Mouse (Mus musculus) midbrain, embryonic 14.5 days (tissue): ENCODE data around the gene Donson. TPM values are rescaled to one million over a fixed set of nuclear protein-coding genes. Genes with fewer than 3 reads are reported as not detected.
"Not testable (repeated sequence)": the region's sequence is repeated elsewhere in the genome, so short reads cannot be mapped to it uniquely, and the experiment has no call there.

ENCODE experiments used
- ATAC-seq: fragments of 200-750 bp; cut with Nextera tagmentation; 2 replicates; pipeline ENCODE4 v1.8.0; 2017; ENCODE audit warnings: moderate number of reproducible peaks, moderate library complexity; ENCODE audit not compliant: low FRiP score, low TSS enrichment
- DNase-seq: peaks from one replicate; pipeline ENCODE4 v3.0.0-alpha.2; 2015
- H3K27ac ChIP-seq: fragments of 300-500 bp; sonication (generic); replicated peaks from 2 replicates; pipeline ENCODE4 v1.5.1; 2014; ENCODE audit warnings: mild to moderate bottlenecking, low read depth, low read length, moderate library complexity
- H3K27me3 ChIP-seq: fragments of 300-500 bp; sonication (generic); 2 replicates; pipeline ENCODE4 v1.6.1; 2014; ENCODE audit warnings: low read length, control low read depth, mixed read lengths; ENCODE audit not compliant: control insufficient read depth, insufficient read depth
- H3K36me3 ChIP-seq: fragments of 300-500 bp; sonication (generic); 2 replicates; pipeline ENCODE4 v1.6.1; 2014; ENCODE audit warnings: low read length, control low read depth; ENCODE audit not compliant: control insufficient read depth, insufficient read depth
- H3K4me1 ChIP-seq: fragments of 300-500 bp; sonication (generic); 2 replicates; pipeline ENCODE4 v1.6.1; 2014; ENCODE audit warnings: mild to moderate bottlenecking, antibody characterized with exemption, low read length, control low read depth; ENCODE audit not compliant: control insufficient read depth, insufficient read depth
- H3K4me2 ChIP-seq: fragments of 300-500 bp; sonication (generic); 2 replicates; pipeline ENCODE4 v1.6.1; 2014; ENCODE audit warnings: mild to moderate bottlenecking, low read length, moderate library complexity
- H3K4me3 ChIP-seq: fragments of 300-500 bp; sonication (generic); replicated peaks from 2 replicates; pipeline ENCODE4 v1.5.1; 2014; ENCODE audit warnings: low read depth, low read length
- H3K9ac ChIP-seq: fragments of 300-500 bp; sonication (generic); replicated peaks from 2 replicates; pipeline ENCODE4 v1.6.1; 2014; ENCODE audit warnings: mild to moderate bottlenecking, low read length, moderate library complexity
- H3K9me3 ChIP-seq: fragments of 300-500 bp; sonication (generic); 2 replicates; pipeline ENCODE4 v1.6.1; 2016; ENCODE audit warnings: low read length, control low read depth, mixed read lengths; ENCODE audit not compliant: control insufficient read depth
- WGBS: fragments of 180-500 bp; shearing (Covaris S2); extraction: QIAGEN DNeasy Blood & Tissue Kit; methylation state at CpG from one replicate; pipeline ENCODE4 v1.1.7; 2014; 5-methylcytosine and 5-hydroxymethylcytosine counted together
- polyA plus RNA-seq: library from polyadenylated mRNA; unstranded; fragments of >200 nt; fragmentation: Nextera tagmentation; extraction: Ambion mirVana; gene quantifications from 2 replicates; pipeline ENCODE4 v1.2.1, GENCODE M21; 2014

The Donson gene
- polyA plus RNA-seq, 1 experiment from 2014 or later, result 24.7 TPM

DNA sequence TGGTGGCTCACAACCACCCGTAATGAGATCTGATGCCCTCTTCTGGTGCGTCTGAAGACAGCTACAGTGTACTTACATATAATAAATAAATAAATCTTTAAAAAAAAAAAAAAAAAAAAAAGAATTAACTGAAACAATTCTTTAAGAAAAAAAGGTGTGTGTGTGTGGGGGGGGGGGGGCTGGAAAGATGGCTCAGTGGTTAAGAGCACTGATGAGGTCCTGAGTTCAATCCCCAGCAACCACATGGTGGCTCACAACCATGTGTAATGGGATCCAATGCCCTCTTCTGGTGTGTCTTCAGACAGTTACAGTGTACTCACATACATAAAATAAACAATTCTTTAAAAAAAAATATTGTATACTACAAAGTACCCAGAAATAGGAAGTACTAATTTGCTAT lies 43.1 kb downstream of the Donson start:
- not testable (repeated sequence) for DNase-seq, H3K4me2 ChIP-seq, H3K27me3 ChIP-seq, H3K9me3 ChIP-seq, H3K27ac ChIP-seq, H3K9ac ChIP-seq, H3K4me3 ChIP-seq, ATAC-seq
- Histone ChIP-seq H3K4me1 (peaks cover 17% of the 10 kb centered on the region), H3K36me3 (peaks cover 23% of the 10 kb centered on the region)
- no CpG with 5 or more reads among the region's 2 CpGs for WGBS

DNA sequence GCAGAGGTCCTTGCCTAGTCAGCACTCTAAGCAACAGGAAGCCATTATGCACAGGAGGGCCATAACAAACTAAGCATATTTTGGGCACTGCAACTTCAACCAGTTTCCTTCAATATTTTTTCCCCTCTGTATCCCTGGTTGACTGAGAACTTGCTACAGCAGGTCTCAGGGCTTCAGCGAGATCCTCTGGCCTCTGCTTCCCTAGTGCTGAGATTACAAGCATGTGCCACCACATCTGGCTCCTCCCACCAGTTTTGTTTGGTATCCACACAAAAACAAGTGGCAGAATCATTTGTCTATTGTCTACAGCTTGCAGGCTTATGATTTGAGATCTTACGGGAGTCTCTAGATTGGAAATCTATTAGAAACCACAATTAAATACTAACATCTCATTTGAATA lies 43.7 kb downstream of the Donson start:
- no peaks in the 10 kb centered on the region for H3K9me3 ChIP-seq
- DNase-seq, result no peak
- ATAC-seq, result no peak
- peaks cover 28% of the 10 kb centered on the region for H3K36me3 ChIP-seq
- H3K27me3 ChIP-seq, result no peaks in the 10 kb centered on the region
- WGBS, result 90% methylated on average over 2 of the region's 2 CpGs
- no peak overlapping the region for H3K4me2 ChIP-seq
- H3K27ac ChIP-seq, result no peak overlapping the region
- no peak overlapping the region for H3K9ac ChIP-seq
- peaks cover 14% of the 10 kb centered on the region for H3K4me1 ChIP-seq
- H3K4me3 ChIP-seq, result no peak overlapping the region

DNA sequence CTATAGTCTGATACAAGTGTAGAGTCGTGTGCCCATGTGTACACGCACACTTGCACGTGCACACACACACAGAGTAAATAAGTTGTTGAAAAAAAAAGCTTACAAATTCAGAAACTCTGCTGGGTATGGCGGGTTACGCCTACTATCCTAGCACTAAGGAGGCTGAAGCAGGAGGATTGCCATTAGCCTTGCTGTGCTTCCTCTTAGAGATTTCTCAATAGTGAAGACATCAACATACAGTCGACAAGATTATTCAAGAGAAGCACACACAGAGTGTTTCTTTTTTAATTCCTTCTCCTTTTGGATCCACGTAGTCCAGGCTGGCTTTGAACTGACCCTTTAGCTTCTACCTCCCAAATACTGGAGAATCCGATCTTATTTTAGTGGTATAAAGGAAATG lies 48.4 kb downstream of the Donson start:
- no peak for DNase-seq
- Histone ChIP-seq H3K27me3 (no peaks in the 10 kb centered on the region), H3K27ac (no peak overlapping the region), H3K36me3 (peaks cover 73% of the 10 kb centered on the region), H3K9ac (no peak overlapping the region), H3K4me3 (no peak overlapping the region), H3K4me2 (no peak overlapping the region), H3K4me1 (no peaks in the 10 kb centered on the region), H3K9me3 (no peaks in the 10 kb centered on the region)
- no peak for ATAC-seq
- WGBS, result 95% methylated on average over 8 of the region's 8 CpGs

DNA sequence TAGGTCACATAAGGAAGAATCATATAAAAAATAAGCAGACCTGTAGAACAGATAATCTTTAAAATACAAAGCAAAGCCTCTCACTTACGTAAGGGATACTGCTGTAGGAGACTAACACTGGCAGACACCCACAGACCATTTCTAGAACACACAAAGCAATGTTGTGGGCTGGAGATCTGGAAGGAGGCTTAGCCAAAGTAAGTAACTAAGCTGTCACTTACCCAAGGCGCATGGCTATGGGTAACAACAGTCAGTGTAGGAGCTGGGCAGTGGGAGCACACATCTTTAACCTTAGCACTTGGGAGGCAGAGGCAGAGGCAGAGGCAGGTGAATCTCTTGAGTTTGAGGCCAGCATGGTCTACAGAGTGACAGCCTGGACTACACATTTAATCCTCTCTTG lies 48.9 kb downstream of the Donson start:
- WGBS, result 96% methylated on average over 2 of the region's 2 CpGs
- no peak overlapping the region for H3K4me3 ChIP-seq
- DNase-seq, result no peak
- no peak overlapping the region for H3K4me2 ChIP-seq
- peaks cover 76% of the 10 kb centered on the region for H3K36me3 ChIP-seq
- H3K9ac ChIP-seq, result no peak overlapping the region
- no peaks in the 10 kb centered on the region for H3K9me3 ChIP-seq
- H3K27me3 ChIP-seq, result no peaks in the 10 kb centered on the region
- no peak for ATAC-seq
- no peak overlapping the region for H3K27ac ChIP-seq
- H3K4me1 ChIP-seq, result no peaks in the 10 kb centered on the region

DNA sequence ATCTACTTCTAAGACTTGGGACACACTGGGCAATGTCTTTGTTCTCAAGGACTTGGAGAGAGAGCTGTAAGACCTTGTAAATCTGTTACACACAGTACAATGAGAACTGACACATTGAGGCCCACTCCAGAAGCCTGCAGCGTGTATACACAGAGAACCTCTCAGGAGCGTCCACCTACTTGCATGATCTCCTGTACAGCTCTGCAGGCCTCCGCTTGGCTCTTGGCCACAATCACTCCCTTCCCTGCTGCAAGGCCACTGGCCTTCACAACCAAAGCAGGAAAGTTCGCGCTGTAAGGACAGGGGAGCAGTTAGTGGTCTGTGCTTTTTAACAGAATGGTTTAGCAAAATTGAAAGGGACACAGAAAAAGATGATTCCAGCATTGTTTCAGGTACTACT lies 49.4 kb downstream of the Donson start:
- no peaks in the 10 kb centered on the region for H3K27me3 ChIP-seq
- H3K36me3 ChIP-seq, result peaks cover 76% of the 10 kb centered on the region
- no peak overlapping the region for H3K9ac ChIP-seq
- no peak overlapping the region for H3K4me3 ChIP-seq
- H3K4me1 ChIP-seq, result no peaks in the 10 kb centered on the region
- H3K4me2 ChIP-seq, result no peak overlapping the region
- DNase-seq, result no peak
- ATAC-seq, result no peak
- H3K27ac ChIP-seq, result no peak overlapping the region
- H3K9me3 ChIP-seq, result no peaks in the 10 kb centered on the region
- 95% methylated on average over 5 of the region's 5 CpGs for WGBS

DNA sequence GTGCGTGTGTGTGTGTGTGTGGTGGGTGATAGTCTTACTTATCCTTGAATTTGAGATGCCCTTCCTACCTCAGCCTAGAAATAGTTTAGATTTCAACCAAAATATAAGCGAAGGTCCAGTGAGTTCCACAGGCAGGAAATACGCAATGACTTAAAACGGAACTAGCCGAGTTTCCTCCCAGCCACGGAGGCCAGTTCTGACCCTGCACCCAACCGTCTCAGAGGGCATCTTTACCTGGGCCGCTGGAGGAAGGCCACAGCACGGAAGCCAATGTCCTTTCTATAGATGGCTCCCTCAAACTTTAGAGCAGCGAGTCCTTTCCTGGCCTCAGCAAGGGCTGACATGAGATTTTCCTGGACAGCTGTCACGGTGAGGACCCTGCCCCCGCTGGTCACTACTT lies 54.9 kb downstream of the Donson start:
- ATAC-seq, result no peak
- peaks cover 85% of the 10 kb centered on the region for H3K36me3 ChIP-seq

DNA sequence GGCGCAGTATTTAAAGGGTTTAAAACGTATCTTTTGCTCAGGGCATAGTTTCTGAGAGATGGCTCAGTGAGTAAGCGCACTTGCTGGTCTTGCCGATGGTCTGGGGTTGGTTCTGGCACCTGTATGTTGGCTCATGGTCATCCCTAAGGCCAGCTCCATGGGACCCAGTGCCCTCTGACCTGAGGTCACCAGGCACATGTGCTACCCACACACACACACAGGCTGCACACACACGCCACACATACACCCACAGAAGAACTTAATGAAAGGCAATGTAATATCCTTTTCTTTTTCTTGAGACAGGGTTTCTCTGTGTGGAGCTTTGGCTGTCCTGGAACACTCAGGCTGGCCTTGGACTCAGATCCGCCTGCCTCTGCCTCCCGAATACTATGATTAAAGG lies 55.6 kb downstream of the Donson start:
- 97% methylated on average over 7 of the region's 7 CpGs for WGBS
- Histone ChIP-seq H3K27ac (no peak overlapping the region), H3K4me1 (no peaks in the 10 kb centered on the region), H3K4me3 (no peak overlapping the region), H3K9ac (no peak overlapping the region), H3K36me3 (peaks cover 86% of the 10 kb centered on the region), H3K9me3 (no peaks in the 10 kb centered on the region), H3K4me2 (no peak overlapping the region), H3K27me3 (no peaks in the 10 kb centered on the region)
- ATAC-seq (no peak), DNase-seq (no peak)

More for the DNA sequence above, 54.9 kb downstream of the Donson start:
- Histone ChIP-seq H3K4me3 (no peak overlapping the region), H3K27me3 (no peaks in the 10 kb centered on the region), H3K27ac (no peak overlapping the region), H3K4me1 (no peaks in the 10 kb centered on the region), H3K9me3 (no peaks in the 10 kb centered on the region), H3K9ac (no peak overlapping the region), H3K4me2 (no peak overlapping the region)
- WGBS, result 93% methylated on average over 12 of the region's 12 CpGs
- DNase-seq, result no peak

DNA sequence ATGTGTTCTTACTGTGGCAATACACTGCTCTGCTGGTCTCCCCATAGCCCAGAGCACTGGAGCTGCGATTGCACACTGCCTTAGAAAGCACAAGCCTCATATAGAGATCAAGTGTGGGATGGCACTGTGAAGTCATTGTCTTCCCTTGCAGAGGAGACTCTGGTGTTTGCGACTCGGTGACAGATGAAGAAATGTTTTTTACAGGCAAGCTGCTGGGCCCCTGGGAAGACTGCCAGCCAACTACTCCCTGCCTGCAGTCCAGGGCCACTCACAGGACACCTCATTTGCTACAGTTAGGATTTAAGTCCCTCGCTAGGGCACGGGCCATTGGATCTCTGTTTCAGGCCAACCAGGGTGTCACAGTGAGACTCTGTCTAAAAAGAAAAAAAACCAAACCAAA lies 56.1 kb downstream of the Donson start:
- H3K27me3 ChIP-seq, result no peaks in the 10 kb centered on the region
- H3K4me3 ChIP-seq, result no peak overlapping the region
- H3K36me3 ChIP-seq, result peaks cover 86% of the 10 kb centered on the region
- H3K9ac ChIP-seq, result no peak overlapping the region
- H3K4me1 ChIP-seq, result no peaks in the 10 kb centered on the region
- 91% methylated on average over 5 of the region's 5 CpGs for WGBS
- no peaks in the 10 kb centered on the region for H3K9me3 ChIP-seq
- no peak overlapping the region for H3K4me2 ChIP-seq
- DNase-seq (no peak), ATAC-seq (no peak)
- no peak overlapping the region for H3K27ac ChIP-seq

DNA sequence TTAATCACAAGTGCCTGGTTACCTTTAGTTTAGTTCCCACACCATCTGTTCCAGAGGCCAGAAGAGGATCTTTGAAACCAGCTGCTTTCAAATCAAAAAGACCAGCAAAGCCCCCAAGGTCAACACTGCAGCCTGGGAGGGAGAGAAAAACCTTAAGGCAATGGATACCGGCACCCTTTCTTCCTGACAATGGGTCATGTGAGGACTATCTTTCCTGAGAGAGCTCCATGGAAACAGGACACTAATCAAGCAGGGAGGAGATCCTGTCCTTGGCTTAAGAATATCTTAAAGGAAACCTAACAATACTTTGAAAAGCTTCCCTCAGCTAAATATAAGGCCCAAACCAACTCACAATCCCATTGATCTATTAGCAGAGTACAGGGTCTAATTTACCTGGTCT lies 58.0 kb downstream of the Donson start:
- Histone ChIP-seq H3K4me1 (no peaks in the 10 kb centered on the region), H3K9me3 (no peaks in the 10 kb centered on the region), H3K4me2 (no peak overlapping the region), H3K9ac (no peak overlapping the region), H3K27ac (no peak overlapping the region), H3K4me3 (no peak overlapping the region), H3K36me3 (peaks cover 81% of the 10 kb centered on the region), H3K27me3 (no peaks in the 10 kb centered on the region)
- WGBS, result 69% methylated on average over 1 of the region's 1 CpGs
- no peak for DNase-seq
- ATAC-seq, result no peak
